Mouse (Mus musculus): ENCODE data around the gene Hsd17b2. TPM values are rescaled to one million over a fixed set of nuclear protein-coding genes. Genes with fewer than 3 reads are reported as not detected.

The Hsd17b2 gene
- total and polyA plus RNA-seq, 2 experiments, result 259 to 380 TPM

GRCm38 (mm10) chr8:117786428-117786827 is 84.7 kb downstream of the Hsd17b2 start:
- Histone ChIP-seq H3K79me2 (ENCODE audit: control insufficient read depth, insufficient read depth, low read length) (no peaks in the 10 kb centered on the region), H3K36me3 (ENCODE audit: control insufficient read depth, insufficient read depth, low read length) (peaks cover 6% of the 10 kb centered on the region; the same call in 1 of the 2 replicates), H3K27me3 (ENCODE audit: control insufficient read depth, insufficient read depth, low read length) (peaks cover 5% of the 10 kb centered on the region; the same call in 1 of the 2 replicates), H3K9ac (ENCODE audit: low read depth, low read length) (no peak overlapping the region), H3K4me1 (ENCODE audit: control insufficient read depth, insufficient read depth, low read length) (no peaks in the 10 kb centered on the region), H3K4me3 (ENCODE audit: insufficient read depth, low read depth, low read length) (no peak overlapping the region), H3K27ac (replicated peaks; ENCODE audit: insufficient read depth, low read depth, low read length) (no peak overlapping the region)
- TF ChIP-seq POLR2A (IDR thresholded peaks at IDR 0.05; ENCODE audit: extremely low read depth, insufficient read depth, low read length) (no peak), CTCF (IDR thresholded peaks at IDR 0.05; ENCODE audit: low read depth, low read length) (no peak)
- 94% methylated on average over 3 of the region's 3 CpGs for WGBS
- no peak for DNase-seq (ENCODE audit: extremely low read depth, low read depth, low spot score)

GRCm38 (mm10) chr8:117792616-117793144 is 91.0 kb downstream of the Hsd17b2 start:
- no peaks in the 10 kb centered on the region for H3K4me1 ChIP-seq (ENCODE audit: control insufficient read depth, insufficient read depth, low read length)
- WGBS, result 88% methylated on average over 19 of the region's 19 CpGs
- DNase-seq (ENCODE audit: extremely low read depth, low read depth, low spot score), result no peak
- no peak overlapping the region for H3K9ac ChIP-seq (ENCODE audit: low read depth, low read length)
- no peaks in the 10 kb centered on the region for H3K27me3 ChIP-seq (ENCODE audit: control insufficient read depth, insufficient read depth, low read length)
- H3K4me3 ChIP-seq (ENCODE audit: insufficient read depth, low read depth, low read length), result no peak overlapping the region
- H3K36me3 ChIP-seq (ENCODE audit: control insufficient read depth, insufficient read depth, low read length), result peaks cover 14% of the 10 kb centered on the region; the same call in 1 of the 2 replicates
- no peak for TF ChIP-seq CTCF (IDR thresholded peaks at IDR 0.05; ENCODE audit: low read depth, low read length)
- no peak for TF ChIP-seq POLR2A (IDR thresholded peaks at IDR 0.05; ENCODE audit: extremely low read depth, insufficient read depth, low read length)
- no peaks in the 10 kb centered on the region for H3K79me2 ChIP-seq (ENCODE audit: control insufficient read depth, insufficient read depth, low read length)
- H3K27ac ChIP-seq (replicated peaks; ENCODE audit: insufficient read depth, low read depth, low read length), result no peak overlapping the region

DNA sequence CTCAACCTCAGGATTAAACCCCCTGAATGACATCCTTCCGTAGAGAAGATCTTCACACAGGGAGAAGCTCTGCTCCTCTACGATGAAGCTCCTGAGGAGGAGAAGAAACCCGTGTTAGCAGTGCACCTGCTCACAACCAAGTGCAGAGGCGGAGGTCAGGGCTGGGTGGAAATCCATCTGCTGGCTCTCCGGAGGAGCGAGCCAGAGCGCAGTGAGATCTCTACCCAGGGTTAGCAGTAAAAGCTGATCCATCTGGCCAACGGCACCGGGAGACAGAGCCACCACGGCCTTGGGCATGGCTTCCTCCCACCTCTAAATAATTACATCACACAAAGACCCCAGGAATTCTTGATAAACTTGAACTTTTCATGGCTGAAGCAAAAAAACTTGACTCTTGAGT is 92.9 kb downstream of the Hsd17b2 start:
- Histone ChIP-seq H3K36me3 (ENCODE audit: control insufficient read depth, insufficient read depth, low read length) (peaks cover 14% of the 10 kb centered on the region; the same call in 1 of the 2 replicates), H3K4me1 (ENCODE audit: control insufficient read depth, insufficient read depth, low read length) (no peaks in the 10 kb centered on the region), H3K79me2 (ENCODE audit: control insufficient read depth, insufficient read depth, low read length) (no peaks in the 10 kb centered on the region), H3K27me3 (ENCODE audit: control insufficient read depth, insufficient read depth, low read length) (no peaks in the 10 kb centered on the region), H3K27ac (replicated peaks; ENCODE audit: insufficient read depth, low read depth, low read length) (no peak overlapping the region), H3K9ac (ENCODE audit: low read depth, low read length) (no peak overlapping the region), H3K4me3 (ENCODE audit: insufficient read depth, low read depth, low read length) (no peak overlapping the region)
- TF ChIP-seq POLR2A (IDR thresholded peaks at IDR 0.05; ENCODE audit: extremely low read depth, insufficient read depth, low read length), result no peak
- no peak for TF ChIP-seq CTCF (IDR thresholded peaks at IDR 0.05; ENCODE audit: low read depth, low read length)
- no peak for DNase-seq (ENCODE audit: extremely low read depth, low read depth, low spot score)
- 95% methylated on average over 10 of the region's 10 CpGs for WGBS

DNA sequence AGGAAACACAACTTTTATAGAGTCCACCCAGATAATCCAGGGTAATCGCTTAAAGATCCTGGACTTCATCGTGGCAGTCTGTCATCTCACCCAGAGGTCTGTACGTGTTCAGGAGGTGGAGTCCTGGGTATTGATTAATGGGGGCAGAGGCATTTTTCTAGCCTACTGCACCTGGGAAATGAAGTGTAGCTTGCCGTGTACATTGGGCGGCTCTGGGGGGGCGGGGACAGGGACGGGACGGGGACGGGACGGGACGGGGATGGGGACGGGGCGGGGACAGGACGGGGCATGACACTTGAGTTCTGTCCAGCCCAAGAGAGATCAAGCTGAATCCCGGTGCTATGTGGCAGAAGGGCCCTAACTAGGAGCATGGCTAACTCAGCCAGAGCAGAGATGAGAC is 94.8 kb downstream of the Hsd17b2 start:
- Histone ChIP-seq H3K36me3 (ENCODE audit: control insufficient read depth, insufficient read depth, low read length) (peaks cover 8% of the 10 kb centered on the region; the same call in 1 of the 2 replicates), H3K79me2 (ENCODE audit: control insufficient read depth, insufficient read depth, low read length) (no peaks in the 10 kb centered on the region), H3K27ac (replicated peaks; ENCODE audit: insufficient read depth, low read depth, low read length) (no peak overlapping the region), H3K27me3 (ENCODE audit: control insufficient read depth, insufficient read depth, low read length) (no peaks in the 10 kb centered on the region), H3K4me1 (ENCODE audit: control insufficient read depth, insufficient read depth, low read length) (no peaks in the 10 kb centered on the region), H3K9ac (ENCODE audit: low read depth, low read length) (no peak overlapping the region), H3K4me3 (ENCODE audit: insufficient read depth, low read depth, low read length) (no peak overlapping the region)
- no peak for TF ChIP-seq CTCF (IDR thresholded peaks at IDR 0.05; ENCODE audit: low read depth, low read length)
- TF ChIP-seq POLR2A (IDR thresholded peaks at IDR 0.05; ENCODE audit: extremely low read depth, insufficient read depth, low read length), result no peak
- no peak for DNase-seq (ENCODE audit: extremely low read depth, low read depth, low spot score)
- WGBS, result 69% methylated on average over 15 of the region's 15 CpGs

- WGBS, result 96% methylated on average over 2 of the region's 2 CpGs
- Histone ChIP-seq H3K79me2 (ENCODE audit: control insufficient read depth, insufficient read depth, low read length) (no peaks in the 10 kb centered on the region), H3K27ac (replicated peaks; ENCODE audit: insufficient read depth, low read depth, low read length) (no peak overlapping the region), H3K36me3 (ENCODE audit: control insufficient read depth, insufficient read depth, low read length) (peaks cover 3% of the 10 kb centered on the region; the same call in 1 of the 2 replicates), H3K4me1 (ENCODE audit: control insufficient read depth, insufficient read depth, low read length) (peaks cover 5% of the 10 kb centered on the region), H3K9ac (ENCODE audit: low read depth, low read length) (no peak overlapping the region), H3K27me3 (ENCODE audit: control insufficient read depth, insufficient read depth, low read length) (no peaks in the 10 kb centered on the region), H3K4me3 (ENCODE audit: insufficient read depth, low read depth, low read length) (no peak overlapping the region)
- TF ChIP-seq POLR2A (IDR thresholded peaks at IDR 0.05; ENCODE audit: extremely low read depth, insufficient read depth, low read length) (no peak), CTCF (IDR thresholded peaks at IDR 0.05; ENCODE audit: low read depth, low read length) (no peak)
- no peak for DNase-seq (ENCODE audit: extremely low read depth, low read depth, low spot score)
These were observed 96.4 kb downstream of the Hsd17b2 start for GRCm38 (mm10) chr8:117798066-117798465.

Data from liver, adult 2 months (tissue).